Mouse (Mus musculus): Measurements from ENCODE around the gene Sik3.

The Sik3 gene

GRCm38 (mm10) chr9:46012091-46013008 is at the start of gene Sik3, which contains the start of gene Pafah1b2:
Gene Sik3, plus strand, starts transcription at chr9:46012820.
Gene Pafah1b2, minus strand, starts transcription at chr9:46012690.
- DNase-seq (ENCODE audit: low spot score), result peak; percentile 76

GRCm38 (mm10) chr9:45963577-45963976 is 49.0 kb upstream of the Sik3 start:
- DNase-seq (ENCODE audit: low spot score), result no peak

GRCm38 (mm10) chr9:45976884-45977283 is 35.7 kb upstream of the Sik3 start:
- no peak for DNase-seq (ENCODE audit: low spot score)

GRCm38 (mm10) chr9:45979778-45980177 is 32.8 kb upstream of the Sik3 start:
- DNase-seq (ENCODE audit: low spot score), result no peak

- no peak for DNase-seq (ENCODE audit: low spot score)
Measured at GRCm38 (mm10) chr9:45980611-45981010, 32.0 kb upstream of the Sik3 start.

- DNase-seq (ENCODE audit: low spot score), result no peak
Measured at GRCm38 (mm10) chr9:45981331-45981730, 31.3 kb upstream of the Sik3 start.

- DNase-seq (ENCODE audit: low spot score), result no peak
Measured at GRCm38 (mm10) chr9:45983676-45984408, 28.8 kb upstream of the Sik3 start.

- peak; percentile 48 for DNase-seq (ENCODE audit: low spot score)
Measured at GRCm38 (mm10) chr9:45984409-45985228, 28.0 kb upstream of the Sik3 start.

GRCm38 (mm10) chr9:45985229-45985567 is 27.4 kb upstream of the Sik3 start:
- DNase-seq (ENCODE audit: low spot score), result no peak

GRCm38 (mm10) chr9:45999009-45999408 is 13.6 kb upstream of the Sik3 start:
- DNase-seq (ENCODE audit: low spot score), result no peak

- DNase-seq (ENCODE audit: low spot score), result peak; percentile 64
Measured at GRCm38 (mm10) chr9:46003729-46004128, 8.9 kb upstream of the Sik3 start.

- DNase-seq (ENCODE audit: low spot score), result no peak
Measured at GRCm38 (mm10) chr9:46004529-46004928, 8.1 kb upstream of the Sik3 start.

- DNase-seq (ENCODE audit: low spot score), result no peak
Measured at GRCm38 (mm10) chr9:46006224-46006623, 6.4 kb upstream of the Sik3 start.

GRCm38 (mm10) chr9:46008931-46009668 is 3.5 kb upstream of the Sik3 start:
- DNase-seq (ENCODE audit: low spot score), result no peak

GRCm38 (mm10) chr9:46009669-46009983 is 3.0 kb upstream of the Sik3 start:
- DNase-seq (ENCODE audit: low spot score), result no peak

GRCm38 (mm10) chr9:46011094-46011970 is 1.3 kb upstream of the Sik3 start:
- DNase-seq (ENCODE audit: low spot score), result no peak

GRCm38 (mm10) chr9:46013009-46013586 is 478 bp downstream of the Sik3 start:
- peak; percentile 15 for DNase-seq (ENCODE audit: low spot score)

GRCm38 (mm10) chr9:46013616-46014015 is 996 bp downstream of the Sik3 start:
- no peak for DNase-seq (ENCODE audit: low spot score)

GRCm38 (mm10) chr9:46014251-46014681 is 1.6 kb downstream of the Sik3 start:
- no peak for DNase-seq (ENCODE audit: low spot score)

- DNase-seq (ENCODE audit: low spot score), result no peak
Measured at GRCm38 (mm10) chr9:46015081-46015551, 2.5 kb downstream of the Sik3 start.

All from urinary bladder, postnatal 10 days (tissue).